Mouse (Mus musculus) cerebellum, adult 9-10 months (tissue): ENCODE data around the gene Sec14l1.
A peak's percentile ranks its signal among the peaks of the same experiment; 100 is the strongest.

Experiments
- DNase-seq: peaks from one replicate; pipeline ENCODE4 v3.0.0; 2022

Sec14l1 gene

DNA sequence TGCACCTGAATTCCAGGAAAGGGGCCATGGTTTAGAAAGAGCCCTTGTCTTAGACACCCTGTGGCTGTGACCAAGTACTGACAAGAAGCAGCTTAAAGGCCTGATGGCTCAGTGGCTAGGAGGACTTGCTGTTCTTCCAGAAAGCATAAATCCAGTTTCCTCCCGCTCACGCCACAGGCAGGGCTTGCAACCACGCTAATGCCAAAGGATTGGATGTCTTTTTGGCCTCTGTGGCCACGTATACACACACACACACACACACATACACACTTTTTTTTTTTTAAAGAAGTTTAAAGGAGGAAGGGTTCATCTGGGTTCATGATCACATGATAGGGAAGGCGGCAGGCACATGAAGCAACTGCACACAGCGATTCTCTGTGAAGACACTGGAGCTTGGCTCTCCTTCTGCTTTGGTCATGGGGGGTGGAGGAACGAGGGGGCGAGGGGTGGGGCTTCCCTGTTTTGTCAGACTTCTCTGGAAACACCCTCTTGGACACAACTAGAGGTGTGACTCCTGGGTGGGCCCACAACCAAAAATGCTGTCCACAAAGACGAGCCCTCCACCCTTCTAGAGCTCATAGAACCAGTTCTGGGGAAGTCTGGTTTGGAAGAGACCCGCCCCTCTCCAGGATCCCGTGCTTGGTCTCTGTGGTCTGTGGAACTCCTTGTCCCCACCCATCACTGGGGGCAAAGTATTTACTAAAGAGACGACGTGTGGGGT, 26.5 kb upstream of the Sec14l1 start:
- no peak for DNase-seq

DNA sequence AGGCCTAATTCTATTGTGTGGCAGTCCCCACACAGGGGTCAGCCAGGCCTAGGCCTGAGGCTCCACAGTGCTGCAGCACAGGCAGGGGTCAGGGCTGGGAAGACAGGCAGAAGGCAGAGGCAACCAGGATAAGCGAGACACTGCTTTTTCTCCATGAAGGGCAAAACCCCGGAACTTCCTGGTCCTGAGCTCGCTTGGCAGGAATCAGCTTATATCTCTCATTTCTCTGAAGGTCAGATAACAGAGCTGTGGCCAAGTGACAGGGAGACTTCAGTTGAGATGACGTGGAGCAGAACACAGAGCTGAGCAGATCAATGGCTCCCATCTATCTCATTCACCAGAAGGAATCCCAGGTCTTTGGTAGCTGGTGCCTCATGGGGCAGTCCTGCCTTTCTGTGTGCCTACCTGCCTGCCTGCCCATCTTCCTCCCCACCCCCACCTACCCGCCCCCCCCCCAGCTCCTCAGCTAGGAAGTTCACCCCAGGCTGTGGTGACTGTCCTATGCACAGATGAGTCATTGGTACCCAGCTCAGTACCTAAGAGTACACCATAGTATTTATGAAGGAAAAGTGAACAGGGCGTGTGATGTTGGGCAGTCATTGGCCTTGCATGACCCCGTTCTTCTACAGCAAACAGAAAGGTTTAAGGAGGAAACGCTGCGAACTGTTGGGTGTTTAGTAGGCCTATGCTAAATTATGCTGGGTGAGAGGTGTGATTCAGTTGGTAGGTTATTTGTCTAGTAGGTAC, 25.1 kb upstream of the Sec14l1 start:
- no peak for DNase-seq

DNA sequence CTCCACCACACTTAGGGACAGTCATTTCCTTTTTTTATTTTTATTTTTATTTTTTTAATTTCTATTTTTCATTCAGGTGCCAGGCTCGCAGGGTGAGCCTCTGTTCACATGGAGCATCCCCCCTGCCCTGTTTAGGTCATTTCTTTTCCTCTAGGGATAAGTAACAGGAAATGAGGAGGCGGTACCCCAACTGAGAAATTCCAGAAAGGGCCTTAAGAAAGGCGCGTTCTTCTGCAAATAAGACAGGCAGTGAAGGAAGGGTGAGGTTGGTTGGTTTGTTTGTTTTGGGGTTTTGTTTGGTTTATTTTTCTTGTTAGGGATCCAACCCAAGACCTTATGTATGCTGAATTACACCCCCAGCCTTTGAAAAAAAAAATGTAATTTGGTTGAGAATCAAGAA, 23.6 kb upstream of the Sec14l1 start:
- no peak for DNase-seq

DNA sequence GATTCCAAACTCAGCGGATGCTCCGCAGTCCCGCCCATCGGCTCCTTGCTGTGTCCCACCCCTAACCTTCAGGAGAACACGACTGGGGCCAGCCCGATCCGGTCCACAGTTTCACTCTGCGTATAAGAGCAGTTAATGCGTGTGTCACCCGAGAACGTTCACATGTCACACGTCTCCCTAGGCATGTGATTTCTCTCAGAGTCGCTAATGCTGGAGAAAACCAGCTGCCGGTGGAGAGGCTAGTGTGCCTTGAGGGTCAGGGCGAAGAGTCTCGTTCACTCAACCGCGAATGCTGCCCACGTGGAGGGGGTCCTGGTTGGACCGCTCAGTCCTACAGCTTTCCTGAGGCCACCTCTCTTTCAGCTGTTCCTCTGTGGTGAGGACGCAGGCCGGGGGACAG, 23.1 kb upstream of the Sec14l1 start:
- DNase-seq = no peak

DNA sequence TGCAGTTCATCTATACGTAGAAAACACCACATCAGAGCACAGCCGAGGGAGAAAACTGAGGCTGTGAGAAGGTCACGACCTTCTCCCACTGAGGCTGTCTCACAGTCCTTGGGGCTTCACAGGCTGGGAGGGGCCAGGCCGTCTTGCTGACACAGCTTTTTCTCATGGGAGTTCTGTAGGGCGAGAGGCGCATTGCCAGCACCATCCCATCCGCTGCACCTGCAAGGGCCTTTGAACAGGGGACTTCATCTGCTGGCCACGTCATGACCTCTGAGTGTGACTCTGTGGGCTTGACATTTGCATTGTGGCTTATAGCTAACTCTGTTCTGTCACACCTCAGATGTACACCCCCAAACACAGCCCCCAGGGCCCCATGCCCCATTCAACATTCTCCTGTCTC, 22.3 kb upstream of the Sec14l1 start:
- DNase-seq = no peak

DNA sequence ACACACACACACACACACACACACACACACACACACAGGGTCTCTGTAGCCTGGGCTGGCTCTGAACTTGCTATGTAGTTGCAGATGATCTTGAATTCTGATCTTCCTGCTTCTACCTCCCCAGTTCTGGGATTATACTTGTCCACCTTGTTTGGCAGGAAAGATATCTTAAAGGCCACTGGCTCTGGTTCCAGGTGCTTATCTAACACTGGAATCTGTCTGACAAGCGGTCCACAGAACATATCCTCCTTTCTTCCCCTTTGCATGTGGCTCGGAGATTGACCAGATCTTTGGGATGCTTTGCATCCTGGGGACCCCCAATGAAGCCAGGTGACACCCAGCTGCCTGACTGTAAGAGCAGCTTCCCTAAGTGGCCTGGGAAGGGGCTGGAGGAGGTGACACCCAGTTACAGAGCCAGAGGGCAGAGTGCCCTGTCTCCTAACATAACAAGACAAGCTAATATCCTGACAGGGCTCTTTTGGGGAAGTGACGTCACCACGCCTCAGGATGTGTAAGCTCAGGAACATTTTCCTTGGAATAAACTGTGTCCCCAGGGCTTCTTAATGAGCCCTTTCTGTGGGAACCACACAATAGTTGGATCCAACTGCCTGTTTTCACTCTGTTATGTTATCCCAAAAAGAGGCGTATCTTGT, 20.9 kb upstream of the Sec14l1 start:
- no peak for DNase-seq

DNA sequence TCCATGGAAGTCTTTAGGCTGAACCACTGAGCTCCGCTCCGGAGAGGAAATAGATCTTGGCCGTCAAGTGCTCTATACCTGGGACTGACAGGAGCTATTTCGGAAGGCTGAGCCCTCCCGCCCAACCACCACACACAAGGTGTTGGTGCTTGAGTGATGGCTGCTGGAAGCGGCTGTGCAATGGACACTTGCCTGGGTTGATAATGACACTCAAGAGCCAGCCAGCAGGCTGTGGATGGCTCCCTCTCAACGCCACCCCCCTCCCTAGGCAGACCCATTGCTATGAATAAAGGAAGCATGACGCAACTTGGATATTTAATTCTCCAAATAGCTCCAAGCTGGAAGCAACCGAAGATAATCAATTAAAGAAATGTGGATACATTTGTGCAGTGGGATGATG, 20.3 kb upstream of the Sec14l1 start:
- no peak for DNase-seq

DNA sequence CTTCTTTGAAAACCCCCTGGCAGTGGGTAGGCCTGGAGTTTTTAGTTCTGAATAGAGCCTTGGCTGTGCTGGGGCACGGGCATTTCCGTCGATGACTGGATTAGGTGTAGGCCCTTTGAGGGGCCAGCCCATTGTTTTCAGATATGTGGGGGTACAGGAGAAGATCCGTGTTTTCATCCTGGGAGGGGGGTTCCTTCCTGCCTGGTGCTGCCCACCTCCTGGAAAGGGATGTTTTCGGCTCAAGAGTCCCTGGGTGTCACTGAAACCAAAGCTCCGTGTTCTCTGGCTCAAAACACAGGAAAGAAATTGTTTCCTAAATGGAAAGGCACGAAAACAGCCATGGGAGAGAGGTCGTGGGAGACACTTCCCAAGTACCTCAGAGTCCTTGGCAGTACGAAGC, 17.9 kb upstream of the Sec14l1 start:
- DNase-seq = no peak

DNA sequence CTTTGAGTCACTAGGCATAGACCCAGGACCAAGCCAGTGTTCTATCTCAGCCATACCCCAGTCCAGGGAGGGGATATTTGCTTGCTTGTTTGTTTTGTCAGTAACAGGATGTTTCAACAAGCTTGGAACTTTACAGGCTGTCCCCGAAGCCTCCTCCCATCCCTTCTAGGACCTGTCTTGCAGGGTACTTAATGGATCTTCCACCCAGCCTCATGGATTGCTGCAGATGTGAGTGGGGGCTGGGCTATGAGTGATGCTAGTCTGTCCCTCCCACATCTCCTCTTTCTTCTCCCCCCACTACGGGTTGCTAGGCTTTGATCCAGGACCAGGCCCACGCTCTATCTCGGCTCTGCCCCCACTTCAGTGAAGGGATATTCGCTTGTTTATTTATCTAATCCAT, 16.8 kb upstream of the Sec14l1 start:
- no peak for DNase-seq

DNA sequence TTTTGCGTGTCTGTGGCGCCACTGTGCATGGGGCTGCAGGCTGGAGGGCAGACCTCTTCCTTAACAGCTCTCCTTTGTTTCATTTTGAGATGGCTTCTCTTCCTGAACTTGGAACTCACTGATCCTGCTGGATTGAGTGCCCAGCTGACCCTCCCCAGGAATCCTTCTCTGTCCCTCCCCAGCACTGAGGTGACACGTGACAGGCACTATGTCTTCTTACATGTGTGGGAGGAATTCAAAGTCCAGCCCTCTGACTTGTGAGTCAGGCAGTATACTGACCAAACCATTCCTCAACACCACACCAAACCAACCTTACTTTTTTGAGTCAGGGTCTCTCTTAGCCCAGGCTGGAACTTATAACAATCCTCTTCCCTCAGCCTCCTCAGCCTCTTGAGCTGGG, 16.2 kb upstream of the Sec14l1 start:
- no peak for DNase-seq

DNA sequence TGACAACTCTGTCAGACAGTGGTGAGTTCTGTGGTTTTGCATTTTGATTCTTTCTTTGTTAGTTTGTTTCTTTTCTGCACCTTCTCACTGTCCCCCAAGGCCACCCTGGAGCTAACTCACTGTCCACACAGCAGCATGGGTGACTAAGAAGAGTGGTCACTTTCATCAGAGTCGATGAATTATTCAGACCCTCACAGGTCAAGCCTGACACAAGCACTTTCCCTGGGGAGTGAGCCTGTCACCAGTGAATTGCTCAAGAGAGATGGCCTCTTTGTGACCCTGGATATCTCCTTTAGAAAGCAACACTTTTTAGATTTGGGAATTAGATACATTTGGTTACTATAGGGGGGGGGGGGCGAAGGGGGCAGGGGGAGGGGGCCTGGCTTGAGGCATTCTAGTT, 15.6 kb upstream of the Sec14l1 start:
- no peak for DNase-seq

DNA sequence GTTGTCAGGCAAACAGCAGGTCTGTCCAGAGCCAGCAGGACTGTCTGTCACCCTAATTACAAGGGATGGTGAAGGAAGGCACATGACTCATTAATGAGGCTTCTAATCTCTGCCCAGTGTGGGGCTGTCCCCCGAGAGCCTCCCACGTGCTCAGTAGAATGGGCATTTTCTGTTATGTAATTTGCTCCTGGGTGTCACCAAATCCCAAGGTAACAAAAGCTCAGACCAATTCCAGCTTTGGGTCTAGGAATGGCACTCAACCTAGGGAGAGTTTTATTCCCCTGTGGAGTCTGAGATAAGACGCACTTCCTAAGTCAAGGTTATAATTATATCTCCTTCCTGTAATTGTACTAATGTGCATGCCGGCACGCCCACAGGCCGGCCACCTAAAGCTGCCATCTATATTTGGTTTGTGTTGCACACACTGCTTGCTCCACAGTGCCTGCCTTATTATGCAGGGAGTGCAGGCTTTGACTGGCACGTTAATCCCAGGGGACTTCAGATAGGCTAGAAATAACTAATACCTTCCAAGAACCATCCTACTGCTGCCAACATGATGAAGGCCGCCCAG, 13.5 kb upstream of the Sec14l1 start:
- no peak for DNase-seq

DNA sequence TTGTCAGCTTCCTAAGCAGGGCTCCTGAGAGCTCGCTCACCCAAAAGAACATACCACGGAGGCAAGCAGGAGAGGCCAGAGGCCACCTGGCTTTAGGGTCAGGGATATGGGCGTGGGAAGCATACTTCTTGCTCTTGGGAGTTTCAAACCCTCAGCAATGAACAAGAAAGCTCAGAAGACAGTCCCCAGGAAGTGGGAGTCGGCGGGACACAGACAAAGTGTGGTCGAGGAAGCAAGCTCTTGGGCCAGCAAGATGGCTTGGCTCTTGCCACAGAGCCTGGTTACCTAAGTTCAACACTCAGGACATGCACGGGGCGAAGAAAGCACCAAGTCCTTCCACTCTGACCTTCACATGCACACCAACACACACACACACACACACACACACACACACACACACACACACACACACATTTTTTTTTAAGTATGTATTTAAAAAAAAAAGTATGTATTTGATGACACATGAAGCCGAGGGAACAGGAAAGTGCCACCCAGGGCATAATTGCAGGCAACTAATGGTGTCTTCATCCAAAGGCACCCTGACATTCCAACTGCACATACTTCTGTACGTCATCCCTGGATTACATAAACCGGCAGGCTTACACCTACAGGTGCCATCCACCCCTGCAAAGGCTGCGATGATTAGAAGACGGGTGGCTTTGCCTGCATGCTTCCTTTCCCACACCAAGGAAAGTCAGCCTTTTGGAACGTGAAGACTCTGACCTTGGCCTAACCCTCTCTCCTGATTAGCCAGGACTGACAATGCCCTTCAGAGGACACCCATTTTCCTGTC, 12.8 kb upstream of the Sec14l1 start:
- no peak for DNase-seq

DNA sequence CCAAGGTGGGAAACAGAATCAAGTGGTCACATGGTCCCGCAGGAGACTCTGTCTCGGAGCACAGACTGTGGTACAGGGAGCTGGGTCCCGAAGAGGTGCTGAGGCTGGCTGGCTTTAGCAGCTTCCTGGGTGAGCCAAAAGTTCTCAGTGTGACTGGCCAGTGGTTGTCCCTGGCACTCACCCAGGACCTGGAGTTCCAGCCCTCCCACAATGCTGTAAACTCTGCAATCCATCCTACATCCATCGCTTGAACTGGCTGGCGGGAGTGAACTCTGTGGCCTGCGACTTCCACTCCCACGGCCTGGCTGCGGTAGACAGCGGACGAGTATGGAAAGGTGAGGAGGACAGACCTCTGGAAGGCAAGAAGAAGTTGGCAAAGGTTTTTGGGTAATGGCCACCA, 11.4 kb upstream of the Sec14l1 start:
- no peak for DNase-seq

DNA sequence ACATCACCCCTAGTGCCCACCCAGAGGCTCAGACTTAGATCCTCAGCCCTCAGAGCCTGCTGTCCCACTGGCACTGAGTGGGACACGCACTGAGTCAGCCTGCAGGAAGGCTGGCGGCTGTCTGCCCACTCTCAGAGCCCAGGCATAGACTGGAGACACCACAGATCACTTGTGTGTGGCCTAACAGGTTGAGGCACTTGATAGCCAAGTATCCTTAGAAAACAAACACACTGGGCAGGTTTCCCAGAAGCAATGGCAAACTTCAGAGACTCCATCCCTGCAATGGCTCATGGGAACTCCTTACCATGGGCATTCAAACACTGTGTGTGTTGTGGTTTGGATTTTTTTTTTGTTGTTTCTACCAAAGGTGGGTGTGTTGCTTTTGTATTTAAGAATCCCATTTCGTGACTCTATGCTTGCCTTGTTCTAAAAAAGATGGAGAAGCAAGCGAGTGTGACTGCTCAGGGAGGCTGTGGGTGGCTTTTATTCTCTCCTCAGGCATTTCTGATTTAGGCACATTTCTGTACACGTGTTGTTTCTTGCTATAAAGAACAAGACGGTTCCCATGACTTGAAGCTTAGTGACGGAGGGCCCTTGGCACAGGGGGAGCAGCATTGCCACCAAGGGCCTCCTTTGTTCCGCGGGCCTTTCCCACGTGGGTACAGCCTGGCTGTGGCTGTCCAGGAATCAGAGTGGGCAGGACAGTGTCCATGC, 10.8 kb upstream of the Sec14l1 start:
- no peak for DNase-seq

DNA sequence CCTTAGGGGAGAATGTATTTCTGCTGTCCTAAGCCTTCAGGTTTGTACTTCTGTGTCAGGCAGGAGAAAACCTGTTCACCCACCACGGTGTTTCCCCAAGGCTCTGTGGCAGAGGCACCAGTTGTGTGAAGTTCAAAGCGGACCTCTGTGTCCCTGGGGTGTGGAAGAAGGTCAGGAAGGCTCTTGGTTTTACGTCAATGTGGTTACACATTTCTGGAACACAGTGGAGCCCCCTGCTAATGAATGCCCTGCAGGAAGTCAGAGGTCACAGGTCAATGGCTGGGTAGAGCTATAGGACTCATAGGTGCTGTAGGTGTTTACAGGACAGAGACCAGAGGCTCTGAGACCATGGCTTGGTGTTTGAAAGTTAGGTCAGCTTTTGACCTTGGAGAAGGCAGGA, 9.7 kb upstream of the Sec14l1 start:
- no peak for DNase-seq

DNA sequence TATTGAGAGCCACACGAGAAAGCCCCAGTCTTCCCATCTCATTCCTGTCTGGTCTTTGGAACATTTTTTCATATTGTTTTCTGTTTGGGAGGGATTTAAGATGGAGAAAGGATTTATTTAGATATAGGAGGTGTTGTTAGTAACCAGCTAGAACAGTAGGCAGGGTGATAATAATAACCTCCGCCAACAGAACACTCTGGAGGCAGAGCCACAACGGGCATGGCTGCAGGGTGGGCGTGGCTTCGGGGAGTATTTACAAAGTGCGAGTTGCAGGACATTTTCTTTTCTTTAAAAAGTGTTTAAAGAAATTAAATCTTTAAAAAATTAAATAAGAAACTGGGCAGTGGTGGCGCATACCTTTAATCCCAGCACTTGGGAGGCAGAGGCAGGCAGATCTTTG, 9.1 kb upstream of the Sec14l1 start:
- no peak for DNase-seq

DNA sequence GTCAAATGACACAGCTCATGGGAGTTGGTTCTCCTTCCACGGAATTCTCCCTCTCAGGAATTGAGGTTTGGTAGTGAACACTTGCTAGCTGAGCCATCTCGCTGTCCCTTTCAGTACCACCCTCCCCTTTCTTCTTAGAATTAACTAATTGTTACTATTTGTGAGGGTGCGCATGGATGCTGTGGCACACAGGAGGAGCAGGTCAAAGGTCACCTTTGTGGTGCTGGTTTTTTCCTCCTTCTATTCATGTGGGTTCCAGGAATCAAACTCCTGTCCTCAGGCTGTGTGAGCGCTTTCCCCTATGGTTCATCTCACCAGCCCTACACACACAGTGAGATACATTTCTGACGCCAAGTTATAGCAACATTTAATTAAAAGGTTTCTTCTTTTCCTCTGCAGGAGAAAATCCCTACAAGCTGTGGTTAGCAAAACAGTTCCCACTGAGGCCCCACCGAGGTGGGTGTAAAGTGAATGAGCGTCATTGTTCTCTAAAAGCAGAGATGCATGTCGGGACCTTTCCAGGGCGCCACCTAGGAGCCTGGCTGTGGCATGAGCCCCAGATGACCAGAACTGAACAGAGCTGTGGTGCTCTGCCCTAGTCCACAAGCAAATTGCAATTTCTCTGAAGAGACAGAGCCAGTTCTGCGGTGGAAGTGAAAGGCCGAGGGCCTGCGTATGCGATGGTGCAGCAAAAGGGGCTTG, 8.2 kb upstream of the Sec14l1 start:
- no peak for DNase-seq

DNA sequence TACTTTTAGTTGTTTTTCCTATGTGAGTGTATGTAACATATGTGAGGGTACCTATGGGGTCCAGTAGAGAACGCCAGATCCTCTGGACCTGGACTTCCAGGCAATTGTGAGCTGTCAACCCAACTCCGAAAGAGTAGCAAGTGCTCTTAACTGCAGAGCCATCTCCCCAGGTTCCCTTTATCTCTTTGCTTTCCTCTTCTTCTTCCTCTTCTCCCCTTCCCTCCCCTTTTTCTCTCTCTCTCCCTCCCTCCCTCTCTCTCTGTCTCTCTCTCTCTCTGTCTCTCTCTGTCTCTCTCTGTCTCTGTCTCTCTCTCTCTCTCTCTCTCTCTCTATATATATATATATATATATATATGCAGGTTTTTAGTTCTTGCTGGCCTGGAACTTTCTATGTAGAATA, 7.1 kb upstream of the Sec14l1 start:
- no peak for DNase-seq

DNA sequence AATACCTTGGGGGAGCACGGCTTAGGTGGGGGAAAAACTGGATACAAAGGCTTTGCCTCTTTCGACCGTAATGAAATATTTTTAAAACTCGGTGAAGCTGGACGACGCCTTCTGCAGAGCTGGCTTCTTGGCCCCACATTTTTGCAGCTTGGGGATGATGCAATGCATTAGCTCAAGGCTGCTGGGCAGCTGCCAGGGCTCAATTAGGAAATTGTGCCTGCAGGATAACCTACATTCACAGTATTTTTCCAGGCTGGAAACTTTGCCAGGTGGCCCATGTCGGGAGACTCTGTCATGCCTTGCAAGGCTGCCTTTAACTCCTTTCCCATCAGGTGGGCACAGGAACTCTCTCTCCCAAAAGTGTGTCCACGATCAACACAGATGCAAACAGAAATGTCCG, 6.4 kb upstream of the Sec14l1 start:
- peak; percentile 96 for DNase-seq

DNA sequence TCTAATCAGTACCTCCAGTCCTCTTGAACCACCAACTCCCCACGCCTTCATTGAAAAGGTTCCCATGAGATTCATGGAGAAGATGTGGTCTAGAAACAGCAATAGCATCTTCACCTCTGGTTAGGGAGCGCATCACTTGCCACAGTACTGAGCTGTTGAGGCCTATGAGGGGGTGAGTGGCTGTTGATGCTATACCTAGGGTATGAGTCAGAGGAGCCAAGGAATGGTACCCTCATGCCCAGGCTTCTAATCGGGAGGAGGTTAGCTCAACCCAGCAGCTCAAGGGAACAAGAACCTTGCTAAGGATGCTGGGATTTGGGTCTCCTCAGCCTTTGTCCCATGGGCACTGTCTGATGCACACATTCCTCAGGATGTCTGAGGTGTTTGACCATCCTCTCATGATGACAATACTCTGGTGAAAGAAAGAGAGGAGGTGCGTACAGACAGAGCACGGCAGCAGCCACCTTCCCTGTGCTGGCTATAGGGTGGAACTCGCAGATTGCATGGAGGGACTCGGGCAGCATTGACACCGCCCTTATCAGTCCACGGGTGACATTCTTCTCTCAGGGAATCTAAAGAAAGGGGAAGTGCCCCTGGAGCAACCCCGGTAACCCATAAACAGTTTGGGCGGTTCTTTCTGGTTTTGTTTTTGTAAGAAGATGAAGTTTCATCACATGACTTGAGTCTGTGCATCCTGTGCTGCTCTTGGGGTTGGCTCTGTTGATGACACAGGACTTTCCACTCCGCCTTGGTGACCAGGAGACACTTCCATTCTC, 5.6 kb upstream of the Sec14l1 start:
- DNase-seq = peak; percentile 39
